Mouse (Mus musculus): Measurements from ENCODE around the gene Csf2rb.
"Not testable (repeated sequence)": the region's sequence is repeated elsewhere in the genome, so short reads cannot be mapped to it uniquely, and the experiment has no call there.

DNA sequence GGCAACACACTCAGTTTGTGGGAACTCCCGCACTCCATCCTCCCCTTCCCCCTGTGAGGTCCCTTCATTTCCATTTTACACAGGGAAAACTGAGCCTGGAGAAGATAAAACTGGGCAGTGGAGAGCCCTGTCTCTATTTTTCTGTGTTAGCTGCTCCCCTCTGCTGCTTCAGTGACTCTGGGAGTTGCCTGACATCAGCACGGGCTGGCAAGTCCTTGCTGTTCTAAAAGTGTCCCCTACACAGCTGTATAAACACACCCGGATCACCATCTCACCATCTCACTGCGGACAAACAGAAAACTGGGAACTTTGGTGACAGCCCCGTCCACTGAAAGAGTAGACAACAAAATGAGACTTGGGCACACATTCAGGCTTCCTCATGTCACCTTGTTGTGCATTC is 35.8 kb upstream of the Csf2rb start:
- TF ChIP-seq GATA1, TAL1 (IDR thresholded peaks at IDR 0.05; ENCODE audit: low read length): not testable (repeated sequence)
